Mouse (Mus musculus): ENCODE measurements at regions not wholly inside any gene's neighbourhood (a gene's known extent, or its start where the extent isn't known, plus 50 kb on each side); places are given as distances from the start of the nearest gene placed in this dataset.
A peak's percentile ranks its signal among the peaks of the same experiment; 100 is the strongest.

DNA sequence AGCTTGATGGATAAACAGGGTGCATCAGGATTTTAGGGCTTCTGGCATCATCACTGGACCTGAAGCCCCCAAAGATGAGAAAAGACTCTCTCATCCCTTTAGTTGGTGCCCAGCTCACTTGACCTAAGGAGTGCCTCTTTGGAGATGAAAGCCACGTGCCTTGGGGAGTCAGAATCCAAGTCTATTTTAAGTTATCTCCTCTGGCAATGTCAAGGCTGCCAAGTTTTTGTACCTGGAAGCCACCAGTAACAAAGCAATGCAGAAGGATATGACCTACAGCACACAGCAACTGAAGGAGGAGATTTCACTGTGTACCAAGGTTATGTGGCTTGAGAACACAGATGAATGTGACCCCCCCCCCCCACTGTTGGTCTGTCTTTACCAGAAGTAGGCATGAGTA, 140.9 kb upstream of the N4bp1 start:
- 70% methylated on average over 1 of the region's 1 CpGs for WGBS
- no peak overlapping the region for H3K4me3 ChIP-seq

GRCm38 (mm10) chr8:87019795-87020194, 134.7 kb upstream of the N4bp1 start:
- H3K36me3 ChIP-seq, result no peaks in the 10 kb centered on the region
- H3K4me3 ChIP-seq, result no peak overlapping the region
- no peak for DNase-seq (ENCODE audit: low spot score)
- WGBS, result 91% methylated on average over 3 of the region's 3 CpGs
- no peaks in the 10 kb centered on the region for H3K9me3 ChIP-seq (replicated peaks)
- no peaks in the 10 kb centered on the region for H3K4me1 ChIP-seq
- H3K27ac ChIP-seq (replicated peaks), result no peak overlapping the region
- no peaks in the 10 kb centered on the region for H3K27me3 ChIP-seq (ENCODE audit: low read depth, poor library complexity, severe bottlenecking)

More for the DNA sequence above, 140.9 kb upstream of the N4bp1 start:
- H3K9me3 ChIP-seq (replicated peaks), result no peaks in the 10 kb centered on the region
- no peaks in the 10 kb centered on the region for H3K27me3 ChIP-seq (ENCODE audit: low read depth, poor library complexity, severe bottlenecking)
- no peak for DNase-seq (ENCODE audit: low spot score)
- no peaks in the 10 kb centered on the region for H3K4me1 ChIP-seq
- H3K36me3 ChIP-seq, result no peaks in the 10 kb centered on the region
- H3K27ac ChIP-seq (replicated peaks), result no peak overlapping the region

GRCm38 (mm10) chr8:86975546-86975945, 90.5 kb upstream of the N4bp1 start:
- no peak for DNase-seq (ENCODE audit: low spot score)
- H3K9me3 ChIP-seq (replicated peaks), result no peaks in the 10 kb centered on the region
- WGBS, result 97% methylated on average over 1 of the region's 1 CpGs

GRCm38 (mm10) chr8:86971736-86972135, 86.7 kb upstream of the N4bp1 start:
- peak; percentile 9 for DNase-seq (ENCODE audit: low spot score)
- Histone ChIP-seq H3K27me3 (ENCODE audit: low read depth, poor library complexity, severe bottlenecking) (no peaks in the 10 kb centered on the region), H3K4me3 (no peak overlapping the region), H3K27ac (replicated peaks) (no peak overlapping the region), H3K36me3 (no peaks in the 10 kb centered on the region), H3K9me3 (replicated peaks) (peaks cover 10% of the 10 kb centered on the region; the same call in 1 of the 2 replicates), H3K4me1 (peaks cover 12% of the 10 kb centered on the region)
- 91% methylated on average over 3 of the region's 3 CpGs for WGBS

More at GRCm38 (mm10) chr8:86975546-86975945, 90.5 kb upstream of the N4bp1 start:
- H3K4me3 ChIP-seq, result no peak overlapping the region
- H3K27me3 ChIP-seq (ENCODE audit: low read depth, poor library complexity, severe bottlenecking), result no peaks in the 10 kb centered on the region
- no peaks in the 10 kb centered on the region for H3K36me3 ChIP-seq
- no peaks in the 10 kb centered on the region for H3K4me1 ChIP-seq
- no peak overlapping the region for H3K27ac ChIP-seq (replicated peaks)

DNA sequence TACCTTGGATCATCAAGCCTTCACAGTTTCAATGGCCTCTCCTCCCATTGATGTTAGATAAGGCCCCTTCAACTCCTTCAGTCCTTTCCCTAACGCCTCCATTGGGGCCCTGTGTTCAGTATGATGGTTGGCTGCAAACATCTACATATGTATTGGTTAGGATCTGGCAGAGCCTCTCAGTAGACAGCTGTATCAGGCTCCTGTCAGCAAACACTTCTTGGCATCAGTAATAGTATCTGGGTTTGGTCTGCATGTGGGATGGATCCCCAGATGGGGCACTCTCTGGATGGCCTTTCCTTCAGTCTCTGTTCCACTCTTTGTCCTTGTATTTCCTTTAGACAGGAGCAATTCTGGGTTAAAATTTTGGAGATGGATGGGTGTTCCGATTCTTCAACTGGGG, 84.0 kb upstream of the N4bp1 start:
- Histone ChIP-seq H3K4me1 (peaks cover 12% of the 10 kb centered on the region), H3K27me3 (ENCODE audit: low read depth, poor library complexity, severe bottlenecking) (no peaks in the 10 kb centered on the region), H3K9me3 (replicated peaks) (peaks cover 10% of the 10 kb centered on the region; the same call in 1 of the 2 replicates), H3K4me3 (no peak overlapping the region), H3K36me3 (no peaks in the 10 kb centered on the region), H3K27ac (replicated peaks) (no peak overlapping the region)
- 88% methylated on average over 2 of the region's 2 CpGs for WGBS
- DNase-seq (ENCODE audit: low spot score), result peak; percentile 2

GRCm38 (mm10) chr8:86967891-86968311, 82.8 kb upstream of the N4bp1 start:
- Histone ChIP-seq H3K4me3 (no peak overlapping the region), H3K27ac (replicated peaks) (peak overlapping the region; percentile 76), H3K4me1 (peaks cover 13% of the 10 kb centered on the region), H3K9me3 (replicated peaks) (peaks cover 10% of the 10 kb centered on the region; the same call in 1 of the 2 replicates), H3K36me3 (no peaks in the 10 kb centered on the region), H3K27me3 (ENCODE audit: low read depth, poor library complexity, severe bottlenecking) (no peaks in the 10 kb centered on the region)
- peak; percentile 25 for DNase-seq (ENCODE audit: low spot score)
- 8% methylated on average over 3 of the region's 3 CpGs for WGBS

- H3K36me3 ChIP-seq, result no peaks in the 10 kb centered on the region
- peaks cover 4% of the 10 kb centered on the region; the same call in 1 of the 2 replicates for H3K9me3 ChIP-seq (replicated peaks)
- 73% methylated on average over 19 of the region's 20 CpGs for WGBS
- no peaks in the 10 kb centered on the region for H3K27me3 ChIP-seq (ENCODE audit: low read depth, poor library complexity, severe bottlenecking)
- no peak for DNase-seq (ENCODE audit: low spot score)
- no peak overlapping the region for H3K27ac ChIP-seq (replicated peaks)
- H3K4me1 ChIP-seq, result peaks cover 19% of the 10 kb centered on the region
- H3K4me3 ChIP-seq, result no peak overlapping the region
Observed at GRCm38 (mm10) chr8:86961218-86962195, 76.4 kb upstream of the N4bp1 start.

Data from midbrain, embryonic 10.5 days (tissue).